Mouse (Mus musculus) midbrain, embryonic 16.5 days (tissue): ENCODE measurements around the gene Ctnna2. TPM values are rescaled to one million over a fixed set of nuclear protein-coding genes. Genes with fewer than 3 reads are reported as not detected.

Experiments
- ATAC-seq: fragments of 200-750 bp; cut with Nextera tagmentation; 2 replicates; pipeline ENCODE4 v1.8.0; 2017; ENCODE audit warnings: moderate TSS enrichment
- H3K27ac ChIP-seq: fragments of 300-500 bp; sonication (generic); 2 replicates; pipeline ENCODE4 v1.5.1; 2014; ENCODE audit warnings: mild to moderate bottlenecking, low read length, mixed read lengths
- H3K27me3 ChIP-seq: fragments of 300-500 bp; sonication (generic); 2 replicates; pipeline ENCODE4 v1.6.1; 2014; ENCODE audit warnings: low read depth, low read length, mixed read lengths; ENCODE audit not compliant: control insufficient read depth, insufficient read depth
- H3K36me3 ChIP-seq: fragments of 300-500 bp; sonication (generic); 2 replicates; pipeline ENCODE4 v1.6.1; 2014; ENCODE audit warnings: mild to moderate bottlenecking, low read length, moderate library complexity, mixed read lengths; ENCODE audit not compliant: control insufficient read depth, insufficient read depth
- H3K4me1 ChIP-seq: fragments of 300-500 bp; sonication (generic); 2 replicates; pipeline ENCODE4 v1.6.1; 2014; ENCODE audit warnings: mild to moderate bottlenecking, low read length, mixed read lengths; ENCODE audit not compliant: control insufficient read depth, insufficient read depth
- H3K4me2 ChIP-seq: fragments of 300-500 bp; sonication (generic); 2 replicates; pipeline ENCODE4 v1.6.1; 2014; ENCODE audit warnings: mild to moderate bottlenecking, low read length, mixed read lengths
- H3K4me3 ChIP-seq: fragments of 300-500 bp; sonication (generic); 2 replicates; pipeline ENCODE4 v1.5.1; 2014; ENCODE audit warnings: low read depth, mild to moderate bottlenecking, low read length, moderate library complexity, mixed read lengths
- H3K9ac ChIP-seq: fragments of 300-500 bp; sonication (generic); 2 replicates; pipeline ENCODE4 v1.6.1; 2014; ENCODE audit warnings: low read depth, low read length, mixed read lengths
- H3K9me3 ChIP-seq: fragments of 300-500 bp; sonication (generic); replicated peaks from 2 replicates; pipeline ENCODE4 v1.6.1; 2014; ENCODE audit warnings: mild to moderate bottlenecking, low read length, mixed read lengths; ENCODE audit not compliant: control insufficient read depth, poor library complexity, severe bottlenecking
- WGBS: fragments of 180-500 bp; shearing (Covaris S2); extraction: QIAGEN DNeasy Blood & Tissue Kit; methylation state at CpG from one replicate; pipeline ENCODE4 v1.1.7; 2014; 5-methylcytosine and 5-hydroxymethylcytosine counted together
- polyA plus RNA-seq: library from polyadenylated mRNA; unstranded; fragments of >200 nt; fragmentation: Nextera tagmentation; extraction: Ambion mirVana; gene quantifications from 2 replicates; pipeline ENCODE4 v1.2.1, GENCODE M21; 2015

Ctnna2 gene
- polyA plus RNA-seq, 1 experiment from 2014 or later: 146 TPM

GRCm38 (mm10) chr6:77838653-77839052 is 140.8 kb downstream of the Ctnna2 start:
- Histone ChIP-seq H3K36me3 (no peaks in the 10 kb centered on the region), H3K9me3 (no peaks in the 10 kb centered on the region), H3K4me1 (no peaks in the 10 kb centered on the region; the same call in 1 of the 2 replicates), H3K27me3 (no peaks in the 10 kb centered on the region), H3K4me3 (no peak overlapping the region), H3K4me2 (no peak overlapping the region), H3K9ac (no peak overlapping the region), H3K27ac (no peak overlapping the region)
- no peak for ATAC-seq

GRCm38 (mm10) chr6:77837543-77837942 is 142.0 kb downstream of the Ctnna2 start:
- H3K9me3 ChIP-seq: no peaks in the 10 kb centered on the region
- H3K4me2 ChIP-seq: no peak overlapping the region
- no peaks in the 10 kb centered on the region for H3K27me3 ChIP-seq
- H3K36me3 ChIP-seq: no peaks in the 10 kb centered on the region
- ATAC-seq: no peak
- H3K9ac ChIP-seq: no peak overlapping the region
- H3K4me1 ChIP-seq: no peaks in the 10 kb centered on the region; the same call in 1 of the 2 replicates
- 96% methylated on average over 3 of the region's 3 CpGs for WGBS
- no peak overlapping the region for H3K27ac ChIP-seq
- no peak overlapping the region for H3K4me3 ChIP-seq

- H3K27me3 ChIP-seq: no peaks in the 10 kb centered on the region
- H3K9me3 ChIP-seq: no peaks in the 10 kb centered on the region
- H3K4me2 ChIP-seq: no peak overlapping the region
- H3K36me3 ChIP-seq: no peaks in the 10 kb centered on the region
- H3K9ac ChIP-seq: no peak overlapping the region
- peaks cover 9% of the 10 kb centered on the region; the same call in 1 of the 2 replicates for H3K4me1 ChIP-seq
- H3K27ac ChIP-seq: no peak overlapping the region
- no peak for ATAC-seq
- WGBS: 82% methylated on average over 2 of the region's 2 CpGs
- no peak overlapping the region for H3K4me3 ChIP-seq
Observed at GRCm38 (mm10) chr6:77834680-77835079, 144.8 kb downstream of the Ctnna2 start.

GRCm38 (mm10) chr6:77827526-77827925 is 152.0 kb downstream of the Ctnna2 start:
- Histone ChIP-seq H3K36me3 (no peaks in the 10 kb centered on the region), H3K4me1 (peaks cover 12% of the 10 kb centered on the region; the same call in 1 of the 2 replicates), H3K9ac (no peak overlapping the region), H3K27me3 (no peaks in the 10 kb centered on the region), H3K9me3 (no peaks in the 10 kb centered on the region), H3K4me3 (no peak overlapping the region), H3K4me2 (no peak overlapping the region), H3K27ac (no peak overlapping the region)
- no peak for ATAC-seq
- 49% methylated on average over 1 of the region's 1 CpGs for WGBS

- Histone ChIP-seq H3K36me3 (no peaks in the 10 kb centered on the region), H3K4me3 (no peak overlapping the region), H3K27ac (no peak overlapping the region), H3K27me3 (no peaks in the 10 kb centered on the region), H3K9me3 (no peaks in the 10 kb centered on the region), H3K4me1 (peaks cover 13% of the 10 kb centered on the region), H3K4me2 (no peak overlapping the region), H3K9ac (no peak overlapping the region)
- 54% methylated on average over 3 of the region's 3 CpGs for WGBS
- ATAC-seq: no peak
Observed at GRCm38 (mm10) chr6:77817116-77817515, 162.4 kb downstream of the Ctnna2 start.

GRCm38 (mm10) chr6:77811041-77811440 is 168.5 kb downstream of the Ctnna2 start:
- Histone ChIP-seq H3K4me2 (no peak overlapping the region), H3K27me3 (no peaks in the 10 kb centered on the region), H3K9me3 (no peaks in the 10 kb centered on the region), H3K27ac (no peak overlapping the region), H3K4me3 (no peak overlapping the region), H3K36me3 (no peaks in the 10 kb centered on the region), H3K4me1 (peaks cover 19% of the 10 kb centered on the region), H3K9ac (no peak overlapping the region)
- 59% methylated on average over 3 of the region's 3 CpGs for WGBS
- no peak for ATAC-seq

- H3K4me2 ChIP-seq: no peak overlapping the region
- no peaks in the 10 kb centered on the region for H3K27me3 ChIP-seq
- no peaks in the 10 kb centered on the region for H3K4me1 ChIP-seq
- no peaks in the 10 kb centered on the region for H3K9me3 ChIP-seq
- ATAC-seq: no peak
- no peaks in the 10 kb centered on the region for H3K36me3 ChIP-seq
- no peak overlapping the region for H3K27ac ChIP-seq
- no peak overlapping the region for H3K9ac ChIP-seq
- WGBS: 84% methylated on average over 3 of the region's 3 CpGs
- no peak overlapping the region for H3K4me3 ChIP-seq
Observed at GRCm38 (mm10) chr6:77802604-77803003, 176.9 kb downstream of the Ctnna2 start.

- H3K4me2 ChIP-seq: no peak overlapping the region
- H3K27ac ChIP-seq: no peak overlapping the region
- no peaks in the 10 kb centered on the region for H3K36me3 ChIP-seq
- H3K4me1 ChIP-seq: peaks cover 4% of the 10 kb centered on the region; the same call in 1 of the 2 replicates
- H3K9me3 ChIP-seq: no peaks in the 10 kb centered on the region
- no peak overlapping the region for H3K9ac ChIP-seq
- 50% methylated on average over 3 of the region's 3 CpGs for WGBS
- no peak overlapping the region for H3K4me3 ChIP-seq
- no peaks in the 10 kb centered on the region for H3K27me3 ChIP-seq
- ATAC-seq: no peak
Observed at GRCm38 (mm10) chr6:77783342-77783741, 196.2 kb downstream of the Ctnna2 start.

- no peak overlapping the region for H3K27ac ChIP-seq
- H3K4me2 ChIP-seq: no peak overlapping the region
- H3K27me3 ChIP-seq: no peaks in the 10 kb centered on the region
- H3K36me3 ChIP-seq: no peaks in the 10 kb centered on the region
- no peaks in the 10 kb centered on the region; the same call in 1 of the 2 replicates for H3K4me1 ChIP-seq
- no peak for ATAC-seq
- no peak overlapping the region for H3K9ac ChIP-seq
- no peaks in the 10 kb centered on the region for H3K9me3 ChIP-seq
- H3K4me3 ChIP-seq: no peak overlapping the region
- 79% methylated on average over 10 of the region's 10 CpGs for WGBS
Observed at GRCm38 (mm10) chr6:77768357-77769103, 211.0 kb downstream of the Ctnna2 start.
